Mouse (Mus musculus) midbrain, postnatal 0 days (tissue): ENCODE data around the gene Shc4. TPM values are rescaled to one million over a fixed set of nuclear protein-coding genes. Genes with fewer than 3 reads are reported as not detected.

Experiments
- ATAC-seq: fragments of 200-750 bp; cut with Nextera tagmentation; 2 replicates; pipeline ENCODE4 v1.8.0; 2017; ENCODE audit warnings: moderate number of reproducible peaks, mild to moderate bottlenecking, moderate TSS enrichment, moderate library complexity; ENCODE audit not compliant: low FRiP score
- DNase-seq: peaks from one replicate; pipeline ENCODE4 v3.0.0-alpha.2; 2015; ENCODE audit warnings: low spot score
- H3K27ac ChIP-seq: fragments of 300-500 bp; sonication (generic); 2 replicates; pipeline ENCODE4 v1.5.1; 2014; ENCODE audit warnings: low read depth, mild to moderate bottlenecking, low read length, mixed read lengths
- H3K27me3 ChIP-seq: fragments of 300-500 bp; sonication (generic); 2 replicates; pipeline ENCODE4 v1.6.1; 2014; ENCODE audit warnings: low read length, control low read depth, mixed read lengths; ENCODE audit not compliant: insufficient read depth
- H3K36me3 ChIP-seq: fragments of 300-500 bp; sonication (generic); 2 replicates; pipeline ENCODE4 v1.6.1; 2014; ENCODE audit warnings: low read length, control low read depth, mixed read lengths; ENCODE audit not compliant: insufficient read depth
- H3K4me1 ChIP-seq: fragments of 300-500 bp; sonication (generic); 2 replicates; pipeline ENCODE4 v1.6.1; 2014; ENCODE audit warnings: mild to moderate bottlenecking, control low read depth, antibody characterized with exemption, low read length, mixed read lengths; ENCODE audit not compliant: insufficient read depth
- H3K4me2 ChIP-seq: fragments of 300-500 bp; sonication (generic); 2 replicates; pipeline ENCODE4 v1.6.1; 2014; ENCODE audit warnings: low read depth, mild to moderate bottlenecking, low read length, mixed read lengths; ENCODE audit not compliant: poor library complexity, severe bottlenecking
- H3K4me3 ChIP-seq: fragments of 300-500 bp; sonication (generic); 2 replicates; pipeline ENCODE4 v1.5.1; 2014; ENCODE audit warnings: low read depth, mild to moderate bottlenecking, low read length, moderate library complexity
- H3K9ac ChIP-seq: fragments of 300-500 bp; sonication (generic); replicated peaks from 2 replicates; pipeline ENCODE4 v1.6.1; 2014; ENCODE audit warnings: mild to moderate bottlenecking, low read length, moderate library complexity, mixed read lengths; ENCODE audit not compliant: poor library complexity, severe bottlenecking
- H3K9me3 ChIP-seq: fragments of 300-500 bp; sonication (generic); 2 replicates; pipeline ENCODE4 v1.6.1; 2016; ENCODE audit warnings: low read length, control low read depth
- CTCF ChIP-seq: IDR thresholded peaks from 2 replicates; pipeline ENCODE4 v1.5.1; 2016; ENCODE audit warnings: antibody characterized with exemption, mild to moderate bottlenecking
- WGBS: fragments of 180-500 bp; shearing (Covaris S2); extraction: QIAGEN DNeasy Blood & Tissue Kit; methylation state at CpG from one replicate; pipeline ENCODE4 v1.1.7; 2014; 5-methylcytosine and 5-hydroxymethylcytosine counted together
- polyA plus RNA-seq: library from polyadenylated mRNA; unstranded; fragments of >200 nt; fragmentation: Nextera tagmentation; extraction: Ambion mirVana; gene quantifications from 2 replicates; pipeline ENCODE4 v1.2.1, GENCODE M21; 2015
- total RNA-seq: library from RNA; depleted of rRNA; stranded (reverse); fragments of >200 nt; gene quantifications from 2 replicates; pipeline ENCODE4 v1.2.3, GENCODE M21; 2014

The Shc4 gene
- total and polyA plus RNA-seq, 2 experiments from 2014 or later: 2.8 to 6.7 TPM

GRCm38 (mm10) chr2:125701606-125702005, 22.3 kb downstream of the Shc4 start:
- no peak for TF ChIP-seq CTCF
- 100% methylated on average over 2 of the region's 2 CpGs for WGBS

DNA sequence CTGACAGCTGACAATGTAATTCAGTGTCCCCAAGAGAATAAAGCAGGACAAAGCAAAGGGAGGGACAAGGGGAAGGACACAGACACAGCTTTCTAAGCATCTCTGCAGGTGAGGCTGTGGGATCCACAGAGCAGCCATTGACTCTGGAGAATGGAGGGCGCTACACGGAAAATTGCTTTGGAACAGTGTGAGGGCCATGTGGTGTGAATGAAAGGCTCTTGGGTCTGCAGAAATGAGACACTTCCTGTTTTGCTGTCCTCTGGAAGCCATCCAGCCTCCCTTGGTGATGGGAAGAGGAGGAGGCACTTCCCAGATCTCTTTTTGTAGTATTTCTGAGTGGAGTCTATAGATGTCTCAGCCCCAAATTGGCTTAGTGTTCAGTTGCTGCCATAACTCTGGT, 27.7 kb downstream of the Shc4 start:
- TF ChIP-seq CTCF: no peak
- no peaks in the 10 kb centered on the region for H3K27me3 ChIP-seq
- 43% methylated on average over 2 of the region's 2 CpGs for WGBS
- no peak overlapping the region for H3K4me2 ChIP-seq
- H3K9ac ChIP-seq: no peak overlapping the region
- peak; percentile 19 for DNase-seq
- no peak overlapping the region for H3K4me3 ChIP-seq
- no peaks in the 10 kb centered on the region for H3K9me3 ChIP-seq
- H3K36me3 ChIP-seq: no peaks in the 10 kb centered on the region
- H3K4me1 ChIP-seq: no peaks in the 10 kb centered on the region
- ATAC-seq: no peak
- no peak overlapping the region for H3K27ac ChIP-seq

More at GRCm38 (mm10) chr2:125701606-125702005, 22.3 kb downstream of the Shc4 start:
- H3K4me3 ChIP-seq: no peak overlapping the region
- no peaks in the 10 kb centered on the region for H3K27me3 ChIP-seq
- no peak for ATAC-seq
- no peak overlapping the region for H3K4me2 ChIP-seq
- no peak for DNase-seq
- 0 out of 2 replicates have a peak, but pooled peaks cover 3% of the 10 kb centered on the region for H3K4me1 ChIP-seq
- H3K36me3 ChIP-seq: no peaks in the 10 kb centered on the region
- no peaks in the 10 kb centered on the region for H3K9me3 ChIP-seq
- no peak overlapping the region for H3K27ac ChIP-seq
- H3K9ac ChIP-seq: no peak overlapping the region

GRCm38 (mm10) chr2:125694798-125695197, 29.1 kb downstream of the Shc4 start:
- TF ChIP-seq CTCF: no peak
- WGBS: 72% methylated on average over 2 of the region's 2 CpGs

DNA sequence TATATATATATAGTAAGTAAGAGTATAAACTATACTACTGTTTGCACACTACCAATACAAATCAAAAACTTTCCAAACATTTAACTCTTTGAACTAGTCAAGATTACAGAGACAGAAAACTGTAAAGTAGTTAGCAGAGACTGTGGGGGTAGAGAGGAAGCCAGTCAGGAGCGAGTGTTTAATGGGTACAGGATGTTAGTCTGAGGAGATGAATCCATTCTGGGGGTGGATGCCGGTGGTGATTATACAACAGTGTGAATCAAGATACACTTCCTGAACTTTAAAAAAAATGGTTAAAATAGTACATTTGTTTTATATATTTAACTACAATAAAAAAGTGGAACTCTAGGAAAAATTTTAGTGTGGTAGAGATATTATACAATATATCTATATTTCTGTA, 31.9 kb downstream of the Shc4 start:
- Histone ChIP-seq H3K4me2 (no peak overlapping the region), H3K27ac (no peak overlapping the region), H3K4me1 (no peaks in the 10 kb centered on the region), H3K4me3 (no peak overlapping the region), H3K27me3 (no peaks in the 10 kb centered on the region), H3K9ac (no peak overlapping the region), H3K36me3 (no peaks in the 10 kb centered on the region), H3K9me3 (no peaks in the 10 kb centered on the region)
- TF ChIP-seq CTCF: no peak
- DNase-seq: no peak
- ATAC-seq: no peak
- 88% methylated on average over 2 of the region's 2 CpGs for WGBS

More at GRCm38 (mm10) chr2:125694798-125695197, 29.1 kb downstream of the Shc4 start:
- Histone ChIP-seq H3K27ac (no peak overlapping the region), H3K4me3 (no peak overlapping the region), H3K9ac (no peak overlapping the region), H3K9me3 (no peaks in the 10 kb centered on the region), H3K4me1 (no peaks in the 10 kb centered on the region), H3K36me3 (no peaks in the 10 kb centered on the region), H3K4me2 (no peak overlapping the region), H3K27me3 (no peaks in the 10 kb centered on the region)
- ATAC-seq (no peak), DNase-seq (no peak)

DNA sequence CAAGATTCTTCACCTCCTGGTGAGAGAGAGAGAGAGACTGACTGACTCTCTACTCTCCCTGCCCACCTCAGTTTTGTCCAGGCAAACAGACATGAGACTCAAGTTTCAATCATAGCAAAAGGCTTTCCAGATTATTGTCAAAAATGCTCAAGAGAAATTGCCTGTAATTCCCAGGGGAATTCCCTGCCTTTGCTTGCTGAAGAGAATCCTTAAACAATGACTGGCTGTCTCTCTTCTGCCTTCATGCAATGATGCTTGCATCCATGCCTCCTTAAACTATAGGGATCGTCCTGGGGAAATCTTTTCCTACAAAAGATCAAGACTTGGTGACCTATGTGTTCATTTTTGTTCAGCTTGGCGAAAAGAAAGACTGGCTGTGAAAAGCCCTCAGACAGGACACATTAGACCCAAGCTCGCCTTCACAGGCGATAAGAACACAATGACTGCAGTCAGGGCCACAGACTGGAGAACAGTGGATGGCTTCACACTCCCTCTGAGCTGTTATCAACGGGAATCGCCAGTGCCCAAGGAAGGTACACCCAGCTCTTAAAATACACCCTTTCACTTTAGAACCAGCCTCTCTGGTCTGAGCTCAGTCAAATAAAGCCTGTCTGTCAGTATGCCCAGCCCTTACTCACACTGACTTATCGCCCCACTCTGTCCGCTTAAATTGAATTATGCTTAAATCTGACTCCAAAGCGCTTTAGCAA, 38.4 kb downstream of the Shc4 start:
- H3K4me2 ChIP-seq: no peak overlapping the region
- H3K4me1 ChIP-seq: no peaks in the 10 kb centered on the region
- H3K9me3 ChIP-seq: no peaks in the 10 kb centered on the region
- H3K36me3 ChIP-seq: no peaks in the 10 kb centered on the region
- 56% methylated on average over 9 of the region's 9 CpGs for WGBS
- no peak overlapping the region for H3K9ac ChIP-seq
- no peak overlapping the region for H3K4me3 ChIP-seq
- ATAC-seq (no peak), DNase-seq (no peak)
- no peaks in the 10 kb centered on the region for H3K27me3 ChIP-seq
- no peak overlapping the region for H3K27ac ChIP-seq
- no peak for TF ChIP-seq CTCF

DNA sequence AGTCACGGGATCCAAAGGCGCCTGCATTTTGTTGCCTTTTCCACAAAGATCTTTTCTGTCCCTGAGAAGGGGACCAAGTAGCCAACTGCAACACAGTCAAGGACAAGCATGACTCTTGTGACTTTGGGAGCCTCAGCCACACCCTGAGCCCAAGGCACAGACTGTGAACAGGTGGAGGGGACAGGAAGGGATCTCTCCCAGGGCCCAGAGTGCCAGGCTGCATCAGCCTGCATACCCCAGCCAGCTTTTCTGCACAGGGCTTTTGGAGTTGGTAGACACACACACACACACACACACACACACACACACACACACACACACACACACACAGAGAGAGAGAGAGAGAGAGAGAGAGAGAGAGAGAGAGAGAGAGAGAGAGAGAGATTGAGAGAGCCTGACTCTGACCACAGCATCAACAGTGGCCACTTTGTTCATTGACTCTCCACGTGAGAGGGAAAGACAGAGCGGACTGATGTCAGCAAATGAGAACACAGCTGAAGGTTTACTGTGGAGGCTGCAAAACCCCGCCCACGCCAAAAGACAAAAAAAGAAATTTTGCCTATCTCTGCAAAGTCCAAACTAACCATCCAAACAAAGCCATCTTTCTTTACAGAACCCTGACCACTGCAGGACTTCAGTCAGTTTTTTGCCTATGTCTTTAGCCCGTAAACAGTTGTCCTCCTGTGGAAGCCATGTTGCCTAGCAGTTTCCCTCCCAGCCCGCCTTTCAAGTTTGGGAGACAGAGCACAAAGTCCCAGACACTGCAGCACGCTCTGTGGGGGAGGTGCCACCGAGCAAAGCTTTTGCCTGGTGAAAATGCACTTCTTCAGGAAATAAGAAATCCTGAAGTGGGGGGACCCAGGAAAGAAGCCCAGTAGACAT, 39.1 kb downstream of the Shc4 start:
- H3K4me3 ChIP-seq: no peak overlapping the region
- no peak overlapping the region for H3K27ac ChIP-seq
- no peaks in the 10 kb centered on the region for H3K36me3 ChIP-seq
- no peaks in the 10 kb centered on the region for H3K9me3 ChIP-seq
- no peaks in the 10 kb centered on the region for H3K27me3 ChIP-seq
- ATAC-seq (peak; percentile 58; the same call in 1 of the 2 replicates), DNase-seq (peak; percentile 37)
- H3K4me1 ChIP-seq: no peaks in the 10 kb centered on the region
- TF ChIP-seq CTCF: no peak
- WGBS: 63% methylated on average over 10 of the region's 10 CpGs
- H3K9ac ChIP-seq: no peak overlapping the region
- no peak overlapping the region for H3K4me2 ChIP-seq
